Mouse (Mus musculus) gastrocnemius, postnatal 4 days (tissue): ENCODE measurements around the gene BC004004. TPM values are rescaled to one million over a fixed set of nuclear protein-coding genes. Genes with fewer than 3 reads are reported as not detected.
A peak's percentile ranks its signal among the peaks of the same experiment; 100 is the strongest.

Experiments
- DNase-seq, 2 experiments: peaks; one replicate each; pipeline ENCODE4 v3.0.0; 2021 to 2022; ENCODE audit warnings: low spot score in 2 of 2, mixed read lengths in 2 of 2
- total RNA-seq, 2 experiments: library from RNA; stranded (reverse); gene quantifications; 2 replicates each; pipeline ENCODE4 v1.2.3; 2021

The BC004004 gene
- total RNA-seq, 2 experiments from 2014 or later = 98.5 to 101 TPM

- no peak for DNase-seq
These were observed 51.5 kb downstream of the BC004004 start for GRCm38 (mm10) chr17:29319881-29320639.

- DNase-seq = no peak
These were observed 53.4 kb downstream of the BC004004 start for GRCm38 (mm10) chr17:29321765-29322602.

- no peak for DNase-seq
These were observed 54.0 kb downstream of the BC004004 start for GRCm38 (mm10) chr17:29322603-29322962.

- no peak for DNase-seq
These were observed 55.0 kb downstream of the BC004004 start for GRCm38 (mm10) chr17:29323625-29324024.

GRCm38 (mm10) chr17:29325831-29326230 is 57.2 kb downstream of the BC004004 start:
- no peak for DNase-seq

- peak in 1 of 2 experiments; percentile 55 for DNase-seq
These were observed 58.2 kb downstream of the BC004004 start for GRCm38 (mm10) chr17:29326531-29327529.

GRCm38 (mm10) chr17:29327691-29328090 is 59.1 kb downstream of the BC004004 start:
- no peak for DNase-seq

GRCm38 (mm10) chr17:29330221-29330620 is 61.6 kb downstream of the BC004004 start:
- no peak for DNase-seq

- DNase-seq = no peak
These were observed 62.3 kb downstream of the BC004004 start for GRCm38 (mm10) chr17:29330671-29331410.

- DNase-seq = no peak
These were observed 63.6 kb downstream of the BC004004 start for GRCm38 (mm10) chr17:29332186-29332685.

- no peak for DNase-seq
These were observed 67.8 kb downstream of the BC004004 start for GRCm38 (mm10) chr17:29336266-29336990.

- DNase-seq = no peak
These were observed 69.6 kb downstream of the BC004004 start for GRCm38 (mm10) chr17:29337979-29338823.

- peak in 1 of 2 experiments; percentile 49 for DNase-seq
These were observed 70.7 kb downstream of the BC004004 start for GRCm38 (mm10) chr17:29339170-29339768.

GRCm38 (mm10) chr17:29340406-29341261 is 72.0 kb downstream of the BC004004 start:
- no peak for DNase-seq

- no peak for DNase-seq
These were observed 73.0 kb downstream of the BC004004 start for GRCm38 (mm10) chr17:29341591-29342003.

- DNase-seq = peak in 1 of 2 experiments; percentile 81
These were observed 73.7 kb downstream of the BC004004 start for GRCm38 (mm10) chr17:29342010-29342910.
